Mouse (Mus musculus): ENCODE results near the gene Nat10. TPM values are rescaled to one million over a fixed set of nuclear protein-coding genes. Genes with fewer than 3 reads are reported as not detected.

Gene Nat10
- polyA plus RNA-seq, 1 experiment, result 34.1 TPM

Other genes with a start within 250 kb of the Nat10 start
- gene Abtb2, start 195.0 kb downstream of the Nat10 start, polyA plus RNA-seq (2012; rRNA removed), result 4.2 and 4.3 TPM in 2 replicates
- 107 and 119 TPM in 2 replicates for gene Caprin1, start 36.4 kb upstream of the Nat10 start, polyA plus RNA-seq (2012; rRNA removed)
- gene Lmo2, start 196.7 kb upstream of the Nat10 start, polyA plus RNA-seq (2012; rRNA removed), result 36.3 and 37.0 TPM in 2 replicates

Data from urinary bladder, adult 2 months (tissue).